8 mouse cellular contexts compared by ENCODE assay signal in the genomic region with DNA sequence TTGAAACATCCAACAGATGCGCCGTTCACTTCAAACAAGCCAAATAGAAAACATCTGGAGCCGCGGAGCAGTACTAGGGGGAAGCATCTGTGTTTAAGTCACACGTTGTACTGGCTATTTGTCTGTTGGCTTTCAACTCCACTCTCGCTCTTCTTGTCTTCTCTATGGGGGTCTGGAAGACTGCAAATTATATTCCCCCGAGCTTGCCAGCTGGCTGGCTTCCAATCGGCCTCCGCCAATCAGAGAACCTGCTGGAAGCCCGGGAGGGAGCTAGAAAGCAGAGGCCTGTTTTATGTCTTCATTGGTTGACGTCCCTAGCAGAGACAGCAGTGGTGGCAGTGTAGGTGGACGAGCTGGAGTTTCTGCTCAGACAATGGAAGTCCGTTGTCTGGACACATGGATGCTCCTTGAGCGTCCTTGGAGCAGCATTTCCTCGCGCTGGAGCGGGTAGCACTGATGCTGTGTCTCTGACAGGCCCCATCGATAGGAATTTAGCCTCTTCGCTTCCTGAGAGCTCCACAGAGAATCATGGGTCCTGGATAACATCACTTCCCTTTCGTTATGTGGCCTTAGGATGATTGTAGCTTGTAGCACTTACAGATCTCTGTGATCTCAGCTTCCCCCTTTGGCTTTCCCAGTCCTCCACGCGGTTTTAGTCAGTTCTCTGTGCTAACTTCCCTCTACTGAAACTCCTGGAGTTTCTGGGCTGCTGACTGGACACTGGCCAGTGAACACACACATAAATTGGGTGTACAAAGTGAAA.
A peak's percentile ranks its signal among the peaks of the same experiment; 100 is the strongest.
DNase-seq lines count a peak whose midpoint lies in the region; ATAC-seq and TF ChIP-seq lines count a peak whose summit lies in the region.

No protein-coding gene starts in this region.

- no peak for TF ChIP-seq CTCF in stomach, postnatal 0 days (IDR thresholded peaks at IDR 0.05; ENCODE audit: low read depth)

- TF ChIP-seq EP300 in stomach, postnatal 0 days (optimal IDR thresholded peaks at IDR 0.05) = peak; percentile 50

- no peak overlapping the region for H3K4me2 ChIP-seq in midbrain, embryonic 14.5 days (ENCODE audit: low read length)
- H3K4me2 ChIP-seq in midbrain, embryonic 13.5 days (replicated peaks) = no peak overlapping the region
- H3K4me2 ChIP-seq in hindbrain, embryonic 16.5 days (ENCODE audit: low read length) = peak overlapping the region; percentile 34
- no peak overlapping the region for H3K4me2 ChIP-seq in liver, embryonic 15.5 days
- H3K4me2 ChIP-seq in stomach, postnatal 0 days (replicated peaks; ENCODE audit: low read depth) = peak overlapping the region; percentile 15; the same call in 1 of the 2 replicates

- H3K27me3 ChIP-seq in midbrain, embryonic 14.5 days (ENCODE audit: control insufficient read depth, insufficient read depth, low read length) = no peaks in the 10 kb centered on the region
- no peaks in the 10 kb centered on the region for H3K27me3 ChIP-seq in midbrain, embryonic 13.5 days
- no peaks in the 10 kb centered on the region for H3K27me3 ChIP-seq in hindbrain, embryonic 16.5 days (replicated peaks; ENCODE audit: control insufficient read depth, insufficient read depth, low read length)
- no peaks in the 10 kb centered on the region for H3K27me3 ChIP-seq in liver, embryonic 15.5 days
- H3K27me3 ChIP-seq in stomach, postnatal 0 days (ENCODE audit: control insufficient read depth, insufficient read depth, low read length) = no peaks in the 10 kb centered on the region

- 75% methylated on average over 22 of the region's 22 CpGs for WGBS in midbrain, embryonic 14.5 days
- 82% methylated on average over 22 of the region's 22 CpGs for WGBS in midbrain, embryonic 13.5 days
- 58% methylated on average over 22 of the region's 22 CpGs for WGBS in hindbrain, embryonic 16.5 days
- WGBS in liver, embryonic 15.5 days (ENCODE audit: insufficient replicate concordance) = 59% methylated on average over 22 of the region's 22 CpGs
- 44% methylated on average over 22 of the region's 22 CpGs for WGBS in stomach, postnatal 0 days

- H3K9ac ChIP-seq in midbrain, embryonic 14.5 days (replicated peaks; ENCODE audit: low read length) = no peak overlapping the region
- no peak overlapping the region for H3K9ac ChIP-seq in midbrain, embryonic 13.5 days (replicated peaks)
- H3K9ac ChIP-seq in hindbrain, embryonic 16.5 days (ENCODE audit: low read depth, low read length) = no peak overlapping the region
- H3K9ac ChIP-seq in liver, embryonic 15.5 days = no peak overlapping the region
- H3K9ac ChIP-seq in stomach, postnatal 0 days (ENCODE audit: low read length) = 0 out of 2 replicates have a peak overlapping the region, but pooled peaks have one; percentile 9

- no peak for ATAC-seq in midbrain, embryonic 14.5 days (ENCODE audit: low FRiP score, low TSS enrichment)
- ATAC-seq in midbrain, embryonic 13.5 days = no peak
- peak; percentile 74; the same call in 1 of the 2 replicates for ATAC-seq in hindbrain, embryonic 16.5 days
- no peak for ATAC-seq in liver, embryonic 15.5 days (ENCODE audit: insufficient read depth)
- peak; percentile 76 for ATAC-seq in stomach, postnatal 0 days (ENCODE audit: low FRiP score, low TSS enrichment)

- H3K36me3 ChIP-seq in midbrain, embryonic 14.5 days (ENCODE audit: control insufficient read depth, insufficient read depth, low read length) = no peaks in the 10 kb centered on the region
- H3K36me3 ChIP-seq in midbrain, embryonic 13.5 days = no peaks in the 10 kb centered on the region
- H3K36me3 ChIP-seq in hindbrain, embryonic 16.5 days (ENCODE audit: control insufficient read depth, insufficient read depth, low read length) = no peaks in the 10 kb centered on the region
- no peaks in the 10 kb centered on the region for H3K36me3 ChIP-seq in liver, embryonic 15.5 days (replicated peaks)
- no peaks in the 10 kb centered on the region for H3K36me3 ChIP-seq in stomach, postnatal 0 days (ENCODE audit: control insufficient read depth, insufficient read depth, low read length)

- DNase-seq in midbrain, embryonic 14.5 days = peak; percentile 59
- DNase-seq in cerebellum, postnatal 25 days = peak; percentile 21 to 45
- DNase-seq in gastrocnemius, adult 8-10 months (ENCODE audit: low spot score in 2 of 2) = peak; percentile 25 to 36
- DNase-seq in stomach, postnatal 0 days (ENCODE audit: low spot score) = peak; percentile 74
- DNase-seq in thymus, postnatal 36 days = no peak

- H3K4me1 ChIP-seq in midbrain, embryonic 14.5 days (ENCODE audit: control insufficient read depth, insufficient read depth, low read length) = no peaks in the 10 kb centered on the region
- no peaks in the 10 kb centered on the region for H3K4me1 ChIP-seq in midbrain, embryonic 13.5 days (replicated peaks)
- no peaks in the 10 kb centered on the region for H3K4me1 ChIP-seq in hindbrain, embryonic 16.5 days (ENCODE audit: control insufficient read depth, insufficient read depth, low read depth, low read length)
- H3K4me1 ChIP-seq in liver, embryonic 15.5 days (replicated peaks) = peaks cover 6% of the 10 kb centered on the region
- H3K4me1 ChIP-seq in stomach, postnatal 0 days (replicated peaks; ENCODE audit: control insufficient read depth, insufficient read depth) = peaks cover 5% of the 10 kb centered on the region

- H3K27ac ChIP-seq in midbrain, embryonic 14.5 days (replicated peaks; ENCODE audit: low read depth, low read length) = no peak overlapping the region
- H3K27ac ChIP-seq in midbrain, embryonic 13.5 days = no peak overlapping the region
- peak overlapping the region; percentile 44; the same call in 1 of the 2 replicates for H3K27ac ChIP-seq in hindbrain, embryonic 16.5 days (ENCODE audit: low read depth, low read length)
- H3K27ac ChIP-seq in liver, embryonic 15.5 days (replicated peaks) = peak overlapping the region; percentile 42
- peak overlapping the region; percentile 89 for H3K27ac ChIP-seq in stomach, postnatal 0 days (replicated peaks)

- no peaks in the 10 kb centered on the region for H3K9me3 ChIP-seq in midbrain, embryonic 14.5 days (ENCODE audit: control insufficient read depth, low read length)
- H3K9me3 ChIP-seq in midbrain, embryonic 13.5 days = no peaks in the 10 kb centered on the region
- no peaks in the 10 kb centered on the region for H3K9me3 ChIP-seq in hindbrain, embryonic 16.5 days (ENCODE audit: control insufficient read depth, low read length)
- no peaks in the 10 kb centered on the region for H3K9me3 ChIP-seq in liver, embryonic 15.5 days (replicated peaks)
- H3K9me3 ChIP-seq in stomach, postnatal 0 days (ENCODE audit: control insufficient read depth, low read length) = no peaks in the 10 kb centered on the region

- no peak overlapping the region for H3K4me3 ChIP-seq in midbrain, embryonic 14.5 days (replicated peaks; ENCODE audit: low read depth, low read length)
- no peak overlapping the region for H3K4me3 ChIP-seq in midbrain, embryonic 13.5 days (replicated peaks)
- no peak overlapping the region for H3K4me3 ChIP-seq in hindbrain, embryonic 16.5 days (ENCODE audit: low read length)
- H3K4me3 ChIP-seq in liver, embryonic 15.5 days (replicated peaks) = no peak overlapping the region
- H3K4me3 ChIP-seq in stomach, postnatal 0 days (ENCODE audit: low read depth, low read length) = no peak overlapping the region

Comparison
In these comparisons a context has a peak if more than half of its experiments do, and no peak if none do; other contexts are left out.
1. ATAC-seq: peak in hindbrain, embryonic 16.5 days (single experiment) and stomach, postnatal 0 days (single experiment); none in midbrain, embryonic 14.5 days (single experiment), midbrain, embryonic 13.5 days (single experiment) and liver, embryonic 15.5 days (single experiment).
2. DNase-seq: peak in midbrain, embryonic 14.5 days (single experiment), cerebellum, postnatal 25 days (2 of 2), gastrocnemius, adult 8-10 months (2 of 2) and stomach, postnatal 0 days (single experiment); none in thymus, postnatal 36 days (0 of 2).
3. H3K27ac ChIP-seq: peak in hindbrain, embryonic 16.5 days (single experiment), liver, embryonic 15.5 days (single experiment) and stomach, postnatal 0 days (single experiment); none in midbrain, embryonic 14.5 days (single experiment) and midbrain, embryonic 13.5 days (single experiment).
4. H3K4me2 ChIP-seq: peak in hindbrain, embryonic 16.5 days (single experiment) and stomach, postnatal 0 days (single experiment); none in midbrain, embryonic 14.5 days (single experiment), midbrain, embryonic 13.5 days (single experiment) and liver, embryonic 15.5 days (single experiment).